Mouse (Mus musculus): ENCODE measurements around the gene Fabp2. TPM values are rescaled to one million over a fixed set of nuclear protein-coding genes. Genes with fewer than 3 reads are reported as not detected.
"Not testable (repeated sequence)": the region's sequence is repeated elsewhere in the genome, so short reads cannot be mapped to it uniquely, and the experiment has no call there.

The Fabp2 gene
- polyA plus RNA-seq, 1 experiment = not detected

DNA sequence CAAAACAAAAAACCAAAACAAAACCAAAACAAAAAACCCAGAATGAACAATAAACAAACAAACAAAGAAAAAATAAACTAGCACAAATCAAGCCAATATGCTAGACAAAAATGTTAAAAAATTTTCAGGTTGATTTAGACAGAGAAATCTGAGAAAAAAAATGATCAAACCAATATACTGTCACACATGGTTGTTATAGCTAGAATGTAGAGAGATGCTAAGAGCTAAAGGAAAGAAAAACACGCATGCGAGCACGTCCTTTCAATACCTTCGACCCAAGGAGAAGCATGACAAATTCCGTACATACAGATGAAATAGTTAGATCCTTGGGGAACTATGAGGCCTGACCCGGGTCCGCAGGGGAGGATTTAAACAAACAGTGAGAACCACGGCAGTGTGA lies 24.4 kb downstream of the Fabp2 start, which contains the start of gene Gm10959:
Gene Gm10959, minus strand, starts transcription at position 101 of the 400 bp plus-strand sequence.
- no peak for DNase-seq (ENCODE audit: extremely low spot score in 1 of 2, low spot score in 1 of 2)

DNA sequence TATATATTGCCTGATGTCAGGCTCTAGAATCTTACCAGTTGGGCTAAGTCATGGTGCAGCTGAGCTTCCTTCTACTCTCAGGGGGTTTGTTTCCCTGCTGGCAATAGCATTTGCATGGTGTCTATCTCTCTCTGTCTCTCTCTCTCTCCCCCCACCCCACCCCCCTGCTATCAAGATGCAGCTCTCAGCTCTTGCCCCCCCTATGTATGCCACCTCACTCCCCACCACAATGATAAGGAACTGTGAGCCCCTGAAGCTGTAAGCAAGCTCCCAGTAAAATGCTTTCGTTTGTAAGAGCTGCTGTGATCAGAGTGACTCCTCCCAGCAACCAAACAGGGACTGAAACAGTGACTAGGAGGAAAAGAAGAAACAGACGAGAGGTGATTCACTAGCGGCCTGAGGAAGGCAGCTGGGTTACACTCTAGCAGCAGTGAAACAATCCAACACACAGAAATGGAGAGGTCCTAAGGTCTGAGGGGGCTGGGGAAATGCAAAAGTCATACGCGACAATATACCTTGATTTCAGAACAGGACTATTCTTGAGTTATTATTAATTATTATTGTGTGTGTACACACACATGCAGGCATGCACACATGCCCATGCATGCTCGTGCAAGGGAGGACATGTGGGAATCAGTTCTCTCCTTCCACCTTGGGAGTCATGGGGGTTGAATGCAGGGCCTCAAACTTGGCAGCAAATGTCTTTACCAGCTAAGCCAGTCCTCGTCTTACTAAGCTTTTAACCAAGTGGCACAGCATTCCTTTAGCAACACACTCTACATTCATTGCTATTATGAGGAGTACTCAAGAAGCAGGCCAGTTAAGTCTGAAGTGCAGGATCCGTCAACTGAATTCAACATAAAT lies 25.9 kb downstream of the Fabp2 start:
- no peak for DNase-seq (ENCODE audit: extremely low spot score in 1 of 2, low spot score in 1 of 2)

DNA sequence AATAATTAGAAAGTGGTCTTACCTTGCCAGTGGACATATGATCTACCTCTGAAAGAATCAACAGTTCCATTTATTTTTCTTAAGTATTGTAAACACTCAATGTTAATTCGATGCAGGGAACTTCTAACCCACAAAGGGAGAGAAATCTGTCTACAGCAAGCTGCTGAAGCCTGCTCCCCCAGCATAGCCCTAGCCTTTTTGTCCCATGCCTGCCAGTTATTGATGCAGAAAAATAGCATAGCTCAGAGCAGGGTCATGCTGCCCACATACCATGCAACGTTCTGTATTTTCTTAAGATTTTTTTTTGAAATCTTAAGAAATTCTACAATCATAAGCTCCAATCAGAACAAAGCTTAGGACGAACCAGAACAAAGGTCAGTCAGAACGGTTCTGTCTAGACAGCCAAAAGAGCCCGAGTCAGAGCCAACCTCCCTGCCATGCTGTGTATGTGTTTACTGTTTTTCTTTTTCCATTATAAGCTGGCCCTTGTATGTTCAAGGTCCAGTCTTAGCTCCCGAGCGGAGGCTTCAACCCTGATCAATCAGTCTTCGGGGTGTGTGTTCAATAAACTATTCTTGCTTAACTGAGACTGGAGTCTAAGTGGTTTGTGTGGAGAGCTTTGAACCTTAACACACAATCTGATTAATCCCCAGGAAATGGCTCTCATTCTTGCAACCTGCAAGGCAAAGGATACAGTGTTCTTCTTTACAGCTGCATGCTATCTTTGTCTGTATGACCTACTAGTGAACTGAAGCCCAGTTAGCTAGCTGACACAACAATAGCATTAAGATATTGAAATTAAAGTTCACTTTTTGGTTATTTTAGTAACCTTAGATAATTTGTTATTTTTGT lies 27.0 kb downstream of the Fabp2 start:
- no peak for DNase-seq (ENCODE audit: extremely low spot score in 1 of 2, low spot score in 1 of 2)

DNA sequence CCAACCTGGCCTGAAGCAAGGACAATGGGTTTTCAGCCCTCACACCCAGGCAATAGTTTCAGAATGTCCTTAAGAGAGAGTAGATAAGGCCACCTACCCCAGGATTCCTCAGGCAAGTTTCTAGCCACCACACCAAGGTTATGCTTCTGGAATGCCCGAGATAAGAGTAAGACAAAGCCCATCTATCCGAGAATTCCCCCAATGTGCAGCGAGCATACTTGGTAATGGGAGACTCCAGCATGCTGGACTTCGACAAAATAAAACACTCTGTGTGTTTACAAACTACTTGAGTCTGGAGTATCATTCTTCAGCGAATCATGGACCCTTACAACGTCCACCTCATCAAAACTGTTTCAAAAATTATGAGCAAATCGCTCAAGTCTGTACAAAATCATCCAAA lies 28.3 kb downstream of the Fabp2 start:
- no peak for DNase-seq (ENCODE audit: extremely low spot score in 1 of 2, low spot score in 1 of 2)

DNA sequence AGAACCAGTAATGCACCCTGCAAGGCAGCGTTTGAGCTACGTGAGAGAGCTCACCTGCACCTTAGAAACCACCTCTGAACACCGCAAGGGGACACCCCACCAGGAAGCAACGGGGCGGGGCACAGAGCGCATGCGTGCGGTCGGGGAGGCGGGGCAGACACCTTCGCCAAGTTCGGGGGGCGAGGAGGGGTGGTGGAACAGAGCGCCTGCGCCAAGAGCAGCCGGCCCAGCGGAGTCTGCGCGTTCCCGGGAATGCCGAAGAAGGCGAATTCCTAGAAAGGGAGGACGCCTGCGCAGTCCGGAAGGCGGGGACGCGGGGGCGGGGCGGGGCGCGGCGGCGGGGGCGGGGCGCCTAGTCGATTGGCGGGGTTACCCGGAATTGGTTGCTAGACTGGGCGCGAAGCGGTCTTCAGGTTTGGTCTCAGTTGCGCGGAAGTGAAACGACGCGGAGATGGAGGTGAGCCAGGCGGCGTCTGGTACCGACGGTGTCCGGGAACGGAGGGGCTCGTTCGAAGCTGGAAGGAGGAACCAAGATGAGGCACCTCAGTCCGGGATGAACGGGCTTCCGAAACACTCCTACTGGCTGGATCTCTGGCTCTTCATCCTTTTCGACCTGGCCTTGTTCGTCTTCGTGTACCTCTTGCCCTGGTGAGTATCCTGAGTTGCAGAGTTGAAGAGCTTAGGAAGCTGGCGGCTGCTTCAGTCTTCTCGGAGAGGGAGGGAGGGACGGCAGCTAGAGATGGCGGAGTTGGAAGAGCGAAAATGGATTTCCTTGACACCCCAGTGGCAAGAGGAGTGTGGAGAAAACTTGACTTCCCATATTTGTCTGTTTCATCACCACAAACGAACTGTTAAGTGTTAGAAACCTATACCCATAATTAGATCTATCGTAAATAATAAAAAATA lies 29.4 kb downstream of the Fabp2 start, which contains the start of gene 1810037I17Rik:
Gene 1810037I17Rik, plus strand, starts transcription at position 195 of the 906 bp plus-strand sequence.
- DNase-seq (ENCODE audit: extremely low spot score in 1 of 2, low spot score in 1 of 2) = peak; percentile 90 to 97

DNA sequence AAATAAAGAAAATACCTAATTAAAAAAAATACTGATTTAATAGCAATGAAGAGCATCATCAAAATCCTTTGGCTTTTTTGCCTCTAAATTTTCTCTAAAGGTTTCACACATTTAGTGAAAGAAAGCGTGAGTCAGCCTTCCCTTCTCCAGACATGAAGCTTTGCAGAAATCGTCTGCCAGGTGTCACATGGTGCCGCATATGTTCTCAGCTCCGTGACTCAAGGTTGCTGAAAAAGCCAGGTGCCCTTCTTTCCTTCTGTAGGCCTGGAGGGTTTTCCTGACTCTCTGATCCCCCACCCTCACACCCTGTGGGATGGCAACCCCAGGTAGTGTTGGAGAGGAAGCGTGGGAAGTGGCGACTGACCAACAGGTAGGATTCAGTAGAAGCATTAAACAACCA lies 34.9 kb downstream of the Fabp2 start:
- DNase-seq (ENCODE audit: extremely low spot score in 1 of 2, low spot score in 1 of 2) = peak; percentile 49 to 77

DNA sequence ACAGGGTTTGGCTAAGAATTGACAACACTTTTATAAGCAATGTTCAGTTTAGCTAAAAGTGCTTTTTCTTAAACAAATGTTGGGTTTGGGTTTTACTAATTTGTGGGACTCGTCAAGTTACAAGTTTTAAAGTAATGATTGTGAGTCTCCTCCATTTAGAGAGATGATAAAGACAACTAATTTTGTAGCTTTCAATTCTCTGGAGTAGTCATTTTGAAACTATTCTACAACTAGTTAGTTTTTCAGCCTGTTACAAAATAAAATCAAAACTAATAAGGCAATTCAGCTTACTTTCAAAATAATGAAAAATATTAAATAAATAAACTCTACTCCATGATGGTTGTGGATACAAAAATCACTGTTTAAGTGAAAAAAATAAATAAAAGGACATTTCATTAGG lies 37.6 kb downstream of the Fabp2 start:
- DNase-seq (ENCODE audit: extremely low spot score in 1 of 2, low spot score in 1 of 2) = no peak

DNA sequence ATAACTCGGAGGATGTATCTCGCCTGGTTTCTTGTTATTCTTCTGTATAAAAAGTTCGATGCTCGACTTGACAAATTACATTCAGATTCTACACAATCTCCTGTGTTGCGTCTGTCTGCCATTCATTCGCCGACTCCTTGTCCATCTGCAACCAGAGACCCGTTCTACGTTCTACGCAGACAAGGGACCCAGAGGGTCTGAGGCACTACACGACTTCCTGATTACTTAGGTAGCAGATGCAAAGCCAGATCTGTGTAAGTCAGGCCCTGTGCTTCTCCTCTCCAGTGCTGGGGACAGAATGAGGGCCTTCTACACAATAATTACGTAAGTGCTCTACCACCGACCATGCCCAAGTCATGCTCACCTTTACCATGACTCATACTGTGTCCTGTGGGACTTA lies 42.3 kb downstream of the Fabp2 start:
- not testable (repeated sequence) for DNase-seq (ENCODE audit: extremely low spot score in 1 of 2, low spot score in 1 of 2)

DNA sequence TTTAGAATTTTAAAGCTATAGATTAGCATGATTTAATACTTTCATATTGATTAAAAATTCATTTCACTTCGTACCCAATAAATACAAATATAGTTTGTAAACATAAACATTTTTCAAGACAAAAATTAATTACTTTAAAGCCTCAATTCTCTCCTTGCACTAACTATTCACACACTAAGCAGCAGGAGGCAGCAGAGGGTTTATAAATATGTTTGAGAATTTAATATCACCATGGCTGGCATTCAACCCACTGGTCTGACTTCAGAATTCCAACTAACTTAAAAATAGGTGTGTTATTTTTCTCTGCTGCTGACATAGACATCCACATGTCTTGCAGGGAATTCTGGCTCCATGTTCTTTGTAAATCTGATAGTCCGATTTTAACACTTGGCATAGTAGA lies 44.3 kb downstream of the Fabp2 start:
- DNase-seq (ENCODE audit: extremely low spot score in 1 of 2, low spot score in 1 of 2) = peak in 1 of 2 experiments; percentile 69

DNA sequence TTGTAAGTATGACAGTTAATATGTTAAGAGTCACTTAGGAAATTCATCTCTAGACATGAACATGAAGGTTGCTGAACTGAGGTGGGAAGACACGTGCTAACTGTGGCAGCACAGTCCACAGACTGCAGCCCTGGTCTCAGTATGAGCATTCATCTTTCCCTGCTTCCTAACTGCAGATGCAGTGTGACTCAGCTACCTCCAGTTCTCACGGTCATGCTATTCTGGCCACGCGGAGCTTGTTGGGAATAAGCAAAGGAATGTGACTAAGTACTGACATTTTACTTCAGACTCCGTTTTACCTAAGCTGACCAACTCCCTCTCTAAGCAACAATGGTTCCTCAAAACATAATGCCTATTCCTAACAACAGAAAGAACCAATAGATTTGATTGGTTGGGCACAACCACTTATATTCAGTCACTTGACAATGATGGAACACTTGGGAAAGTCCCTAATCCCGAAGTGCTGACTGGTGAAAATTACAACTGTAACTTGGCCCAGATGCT lies 48.6 kb downstream of the Fabp2 start:
- no peak for DNase-seq (ENCODE audit: extremely low spot score in 1 of 2, low spot score in 1 of 2)

Other genes starting within 250 kb of the Fabp2 start
- gene Pde5a, start 166.1 kb upstream of the Fabp2 start, polyA plus RNA-seq (2012; rRNA removed) = 6.8 and 7.1 TPM in 2 replicates
- gene Gm10959, start 24.3 kb downstream of the Fabp2 start, polyA plus RNA-seq (2012; rRNA removed) = not detected in 2 replicates
- 63.1 and 73.6 TPM in 2 replicates for gene 1810037I17Rik, start 29.1 kb downstream of the Fabp2 start, polyA plus RNA-seq (2012; rRNA removed)
- gene Usp53, start 89.4 kb downstream of the Fabp2 start, polyA plus RNA-seq (2012; rRNA removed) = 11.4 and 13.8 TPM in 2 replicates
- 0.12 and 0.19 TPM in 2 replicates for gene Myoz2, start 139.9 kb downstream of the Fabp2 start, polyA plus RNA-seq (2012; rRNA removed)

Measured in frontal cortex, adult 2 months (tissue).